Mouse (Mus musculus) cerebellum, adult 9-10 months (tissue): ENCODE measurements around the gene Ube2l6.
A peak's percentile ranks its signal among the peaks of the same experiment; 100 is the strongest.
"Not testable (repeated sequence)": the region's sequence is repeated elsewhere in the genome, so short reads cannot be mapped to it uniquely, and the experiment has no call there.

ENCODE experiments used
- DNase-seq: peaks from one replicate; pipeline ENCODE4 v3.0.0; 2022

The Ube2l6 gene

DNA sequence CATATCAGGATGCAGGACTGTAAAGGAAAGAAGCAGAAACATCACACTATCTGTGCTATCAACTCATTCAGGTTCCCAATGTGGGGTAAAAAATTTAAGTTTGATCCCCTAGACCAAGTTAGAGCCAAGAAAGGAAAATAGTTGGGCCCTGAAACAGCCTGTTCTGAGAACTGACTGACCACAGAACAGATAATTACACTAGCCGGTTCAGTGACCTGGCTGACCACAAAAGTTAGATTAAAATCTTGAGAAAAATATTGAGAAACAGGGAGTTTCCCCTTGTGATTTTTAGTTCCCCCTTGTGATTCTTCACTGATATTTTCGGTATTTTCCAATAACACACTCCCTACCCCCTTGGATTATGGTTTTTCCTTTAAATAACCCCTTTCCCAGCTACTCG is 4.8 kb upstream of the Ube2l6 start:
- DNase-seq, result no peak

DNA sequence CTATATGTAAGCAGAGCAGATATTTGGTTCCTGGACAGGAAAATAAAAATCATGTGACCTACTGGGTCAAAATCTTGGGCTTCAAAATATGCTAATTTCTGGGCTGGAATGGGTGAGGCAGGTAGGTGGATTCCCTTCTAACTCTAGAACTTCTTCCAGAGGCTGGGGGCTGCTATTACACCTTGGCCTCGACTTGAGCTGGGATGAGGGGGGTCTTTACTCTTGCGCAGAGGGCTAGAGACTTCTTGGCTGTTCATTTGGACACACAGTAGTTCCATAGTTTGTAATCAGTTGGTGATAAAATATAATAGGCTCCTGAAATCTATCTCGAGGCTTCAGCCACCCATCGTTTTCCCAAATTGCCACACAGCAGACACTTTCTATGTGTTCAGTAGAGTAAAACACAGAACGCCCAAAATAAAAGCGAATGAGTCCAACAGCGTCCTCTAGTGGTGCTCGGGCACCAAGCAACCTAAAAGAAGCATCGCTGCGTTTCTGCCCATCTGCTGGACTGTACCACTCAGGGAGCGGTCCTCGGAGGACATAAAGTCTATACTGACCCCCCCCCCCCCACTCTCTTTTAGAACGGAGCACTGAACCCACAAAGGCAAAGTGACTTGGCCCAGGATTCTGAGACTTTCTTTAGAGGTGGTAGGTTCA is 665 bp upstream of the Ube2l6 start:
- peak; percentile 92 for DNase-seq

DNA sequence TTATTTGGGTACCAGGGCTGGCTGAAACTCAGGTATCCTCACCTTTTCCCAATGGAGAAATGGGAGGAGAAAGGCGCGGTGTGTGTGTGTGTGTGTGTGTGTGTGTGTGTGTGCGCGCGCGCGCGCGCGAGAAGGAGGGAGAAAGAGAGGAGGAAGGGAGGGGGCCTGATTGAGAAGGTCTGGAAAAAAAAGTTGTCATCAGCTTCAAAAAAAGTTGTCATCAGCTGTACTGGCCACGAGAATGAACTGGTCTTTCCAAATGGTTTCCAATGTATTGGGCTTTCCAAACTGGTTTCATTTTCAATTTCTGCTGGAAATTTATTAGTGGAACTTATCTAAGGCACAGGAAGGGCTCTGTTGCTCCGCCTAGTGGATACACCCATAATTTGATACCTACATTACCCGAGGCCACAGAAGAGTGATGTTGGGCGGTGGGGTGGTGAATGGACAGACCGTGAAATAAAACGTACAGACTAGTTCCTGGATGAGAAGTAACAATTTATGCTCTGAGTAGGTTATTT is 473 bp downstream of the Ube2l6 start:
- DNase-seq, result peak; percentile 84

DNA sequence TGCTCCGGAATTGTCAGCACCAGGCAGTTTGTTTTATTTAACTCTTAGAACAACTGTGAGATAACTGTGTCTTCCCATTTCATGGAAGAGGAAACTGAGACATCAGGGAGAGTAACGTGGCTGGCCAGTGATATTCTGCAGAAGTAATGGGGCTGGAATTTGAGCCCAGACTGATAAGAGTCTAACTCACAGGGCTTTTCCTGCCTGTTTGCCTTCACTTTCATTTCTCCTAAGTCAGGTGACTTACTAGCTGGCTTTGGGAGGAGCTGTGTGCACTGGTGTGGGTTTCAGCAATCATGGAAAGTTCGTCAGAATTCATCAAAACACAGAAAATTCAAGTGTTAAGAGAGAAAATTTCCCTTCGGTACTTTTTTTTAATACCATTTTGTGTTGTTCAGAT is 1.7 kb downstream of the Ube2l6 start:
- no peak for DNase-seq

DNA sequence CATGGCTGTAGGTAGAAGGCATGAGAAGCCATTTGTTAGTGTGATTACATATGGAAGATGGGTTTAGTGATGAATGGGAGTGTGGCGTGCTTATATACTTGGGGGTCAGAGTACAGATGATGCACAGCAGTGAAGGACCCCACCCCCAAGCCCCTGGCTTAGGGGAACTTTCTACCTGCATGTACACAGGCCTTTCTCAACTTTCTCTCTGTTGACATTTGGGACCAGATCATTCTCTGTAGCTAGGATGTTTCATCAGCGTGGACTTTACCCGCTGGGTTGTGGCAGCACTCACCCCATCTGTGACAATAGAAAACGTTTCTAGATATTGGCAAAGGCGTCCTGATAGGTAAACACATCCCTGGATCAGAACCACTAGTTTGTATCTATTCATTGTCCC is 2.6 kb downstream of the Ube2l6 start:
- DNase-seq, result not testable (repeated sequence)

DNA sequence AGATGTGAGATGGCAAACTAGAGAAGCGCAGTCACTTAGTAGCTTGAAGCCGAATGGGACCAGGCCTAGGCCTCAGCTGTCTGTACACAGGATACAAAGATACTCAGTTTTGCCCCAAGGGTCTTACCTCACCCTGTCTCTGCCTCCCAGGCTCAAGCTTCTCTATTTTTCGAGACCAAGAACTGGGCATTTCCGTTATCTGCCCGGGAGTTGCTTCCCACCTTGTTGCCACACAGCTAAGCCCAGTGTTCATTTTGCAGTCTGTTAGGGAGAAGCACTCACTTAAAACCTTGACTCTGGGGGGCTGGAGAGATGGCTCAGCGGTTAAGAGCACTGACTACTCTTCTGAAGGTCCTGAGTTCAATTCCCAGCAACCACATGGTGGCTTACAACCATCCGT is 5.3 kb downstream of the Ube2l6 start:
- no peak for DNase-seq

DNA sequence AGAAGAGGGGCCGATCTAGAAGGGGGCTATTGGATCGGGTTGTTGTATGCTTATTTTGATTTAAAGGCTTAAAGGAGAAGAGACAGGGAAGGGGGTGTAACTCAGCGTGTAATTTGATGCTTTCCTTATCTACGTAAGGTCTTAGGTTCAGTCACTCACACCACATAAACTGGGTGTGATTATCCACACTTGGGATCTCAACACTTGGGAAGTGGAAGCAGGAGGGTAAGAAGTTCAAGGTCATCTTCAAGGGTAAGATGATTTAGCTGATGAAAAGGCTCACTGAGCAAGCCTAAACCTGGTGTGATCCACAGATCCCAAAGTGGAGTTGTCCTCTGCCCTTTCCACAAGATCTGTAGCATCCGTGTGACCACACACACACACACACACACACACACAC is 7.9 kb downstream of the Ube2l6 start:
- no peak for DNase-seq

DNA sequence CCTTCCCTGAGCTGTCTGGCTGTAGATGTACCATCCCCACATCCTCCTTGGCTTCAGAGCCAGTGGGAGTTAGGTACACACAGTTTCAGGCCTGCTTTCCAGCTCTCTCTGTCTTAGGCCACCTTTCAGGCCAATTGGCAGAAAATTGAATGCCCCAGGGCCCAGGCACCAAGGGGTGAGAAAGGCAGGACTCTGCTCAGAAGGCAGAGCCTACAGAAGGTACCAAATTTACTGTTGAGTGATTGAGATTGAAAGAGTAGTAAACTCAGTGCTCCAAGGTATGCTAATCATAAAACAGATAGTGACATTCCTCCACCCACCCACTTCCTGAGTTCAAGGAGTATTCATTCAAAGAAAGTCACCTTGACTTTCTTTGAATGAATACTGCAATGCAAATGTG is 10.7 kb downstream of the Ube2l6 start:
- no peak for DNase-seq

DNA sequence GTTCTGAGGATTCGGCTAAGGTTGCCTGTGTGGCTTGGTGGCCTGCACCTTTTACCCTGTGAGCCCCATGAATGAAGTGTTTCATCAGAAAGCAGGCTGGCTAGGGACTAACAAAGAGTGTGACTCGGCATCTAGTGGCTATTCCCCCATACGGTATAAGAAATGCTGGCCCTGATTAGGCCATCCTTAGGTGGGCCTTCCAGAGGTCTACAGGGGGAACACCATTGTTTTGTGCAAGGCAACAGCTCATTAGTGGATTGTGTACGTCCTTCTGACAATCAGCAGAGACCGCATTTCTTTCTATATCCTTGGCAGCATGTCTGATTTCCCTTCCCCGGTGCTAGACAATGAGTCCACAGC is 11.9 kb downstream of the Ube2l6 start:
- no peak for DNase-seq

DNA sequence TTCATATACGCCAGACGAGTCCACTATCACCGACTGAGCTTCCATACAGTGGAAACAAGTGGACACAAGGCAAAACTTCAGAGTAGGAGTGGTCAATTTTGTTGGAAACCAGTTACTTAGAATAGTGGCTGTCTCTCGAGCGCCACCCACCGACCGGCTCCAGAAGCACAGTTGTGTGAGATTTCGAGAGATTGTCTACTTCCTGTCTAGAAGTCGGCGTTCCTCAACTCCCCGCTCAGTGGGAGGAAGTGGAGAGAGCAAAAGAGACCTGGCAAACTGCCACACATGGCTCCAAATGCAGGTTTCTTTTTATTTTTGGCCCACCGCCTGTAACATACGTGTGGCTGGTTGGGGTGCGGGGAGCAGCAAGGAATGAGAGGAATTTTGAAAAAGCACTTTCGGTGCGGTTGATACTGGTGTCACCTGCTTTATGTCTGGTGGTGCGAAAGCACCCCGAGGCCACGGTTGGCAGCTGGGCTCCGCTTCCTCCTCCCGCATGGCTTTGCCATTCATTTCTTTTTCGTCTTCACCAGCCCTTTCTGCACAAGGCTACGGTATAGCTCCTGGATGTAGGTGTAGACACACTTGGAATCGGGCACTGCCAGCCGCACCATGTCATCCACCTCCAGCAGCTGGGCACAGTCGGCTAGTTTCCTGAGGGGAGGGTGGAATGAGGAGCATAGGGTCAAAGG is 12.4 kb downstream of the Ube2l6 start:
- peak; percentile 87 for DNase-seq

DNA sequence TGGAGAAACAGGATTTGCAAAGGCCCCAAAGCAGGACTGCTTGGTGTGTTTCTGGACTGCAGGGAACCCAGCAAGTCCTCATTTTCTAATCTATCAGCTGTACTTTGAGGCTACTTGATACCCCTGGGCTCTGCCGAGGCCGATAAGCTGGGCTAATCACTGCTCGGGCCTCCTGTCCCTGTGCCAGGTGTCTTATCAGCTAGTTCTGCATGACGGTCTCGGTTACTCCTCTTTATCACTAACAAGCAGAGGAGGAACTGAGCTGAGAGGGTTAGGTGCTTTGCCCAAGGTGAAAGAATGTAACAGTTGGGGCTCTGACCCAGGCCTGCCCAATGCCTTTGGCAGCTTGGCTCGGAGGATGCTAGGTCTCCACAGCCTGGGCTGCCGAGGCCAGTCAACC is 13.3 kb downstream of the Ube2l6 start:
- no peak for DNase-seq

DNA sequence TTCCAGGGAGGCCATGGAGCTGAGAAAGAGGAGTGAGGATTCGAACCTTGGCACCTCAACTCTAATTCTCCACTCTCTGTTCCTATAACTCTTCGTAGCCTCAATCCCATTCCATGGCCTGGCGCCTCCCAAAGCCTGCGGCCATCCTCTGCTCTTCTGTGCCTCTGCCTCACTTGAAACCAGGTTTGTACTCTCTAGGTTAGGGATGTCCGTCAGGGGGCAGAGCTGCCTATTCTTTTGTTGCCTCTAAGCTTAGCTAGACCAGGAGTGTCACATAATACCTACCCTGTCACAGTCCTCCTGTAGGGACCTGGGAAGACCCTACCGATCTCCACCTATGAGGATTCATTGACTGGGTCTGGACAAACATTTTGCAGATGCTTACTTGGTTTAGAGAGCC is 14.0 kb downstream of the Ube2l6 start:
- DNase-seq, result no peak

DNA sequence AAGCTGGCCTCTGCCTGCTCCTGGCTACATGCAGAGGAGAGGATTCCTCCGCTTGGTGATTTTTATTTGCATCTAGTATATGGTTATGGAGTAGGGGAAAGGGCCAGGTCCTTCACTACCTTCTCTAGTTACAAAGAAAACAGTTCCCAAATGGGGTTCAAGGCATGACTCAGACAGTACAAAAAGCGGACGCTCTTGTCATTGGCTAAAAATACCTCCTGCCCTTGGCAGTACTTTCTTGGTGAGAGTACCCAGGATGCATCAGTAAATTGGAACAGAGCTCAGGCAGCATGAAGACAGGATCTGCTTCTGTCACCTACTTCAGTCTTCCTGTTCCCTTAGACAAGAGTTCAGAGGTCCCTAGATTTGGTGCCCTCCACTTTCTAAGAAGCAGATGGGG is 21.2 kb downstream of the Ube2l6 start:
- DNase-seq, result no peak

DNA sequence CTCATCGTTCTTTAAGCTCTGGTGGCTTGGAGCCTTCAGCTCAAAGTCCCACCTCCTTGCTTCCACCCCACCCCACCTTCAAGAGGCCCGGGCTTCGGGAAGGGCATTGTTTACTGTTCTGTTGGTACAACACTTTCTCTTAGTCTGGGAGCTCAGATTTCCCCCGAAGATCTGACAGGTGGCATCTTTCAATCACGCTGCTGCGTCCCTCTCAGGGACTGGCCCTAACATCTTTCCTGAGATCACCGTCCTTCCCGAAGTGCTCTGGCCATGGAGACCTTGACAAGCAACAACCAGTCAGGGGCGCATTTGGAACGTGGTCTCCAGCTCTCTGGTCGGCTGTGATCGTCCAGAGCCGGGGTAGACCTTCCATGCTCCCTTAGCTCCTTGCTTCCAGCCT is 23.9 kb downstream of the Ube2l6 start, which contains the start of gene Smtnl1:
Gene Smtnl1, minus strand, starts transcription at position 101 of the 400 bp plus-strand sequence.
- no peak for DNase-seq

DNA sequence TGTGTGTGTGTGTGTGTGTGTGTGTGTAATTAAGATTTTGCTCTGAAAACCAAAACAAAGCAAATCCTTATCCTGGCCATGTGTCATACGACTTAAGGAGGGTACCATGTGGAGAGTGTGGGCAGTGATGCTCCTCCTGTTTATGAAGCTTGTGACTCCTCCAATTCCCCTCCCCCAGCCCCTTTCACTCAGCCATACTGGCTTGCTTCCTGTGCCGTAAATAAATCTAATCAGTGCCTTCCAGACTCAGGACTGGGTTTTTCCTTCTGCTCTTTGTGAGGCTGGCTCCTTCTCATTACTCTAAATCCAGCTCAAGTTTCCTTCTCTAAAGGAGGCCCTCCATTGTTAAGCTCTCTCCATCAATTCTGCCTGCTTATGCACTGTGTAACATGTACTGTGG is 24.6 kb downstream of the Ube2l6 start:
- no peak for DNase-seq

DNA sequence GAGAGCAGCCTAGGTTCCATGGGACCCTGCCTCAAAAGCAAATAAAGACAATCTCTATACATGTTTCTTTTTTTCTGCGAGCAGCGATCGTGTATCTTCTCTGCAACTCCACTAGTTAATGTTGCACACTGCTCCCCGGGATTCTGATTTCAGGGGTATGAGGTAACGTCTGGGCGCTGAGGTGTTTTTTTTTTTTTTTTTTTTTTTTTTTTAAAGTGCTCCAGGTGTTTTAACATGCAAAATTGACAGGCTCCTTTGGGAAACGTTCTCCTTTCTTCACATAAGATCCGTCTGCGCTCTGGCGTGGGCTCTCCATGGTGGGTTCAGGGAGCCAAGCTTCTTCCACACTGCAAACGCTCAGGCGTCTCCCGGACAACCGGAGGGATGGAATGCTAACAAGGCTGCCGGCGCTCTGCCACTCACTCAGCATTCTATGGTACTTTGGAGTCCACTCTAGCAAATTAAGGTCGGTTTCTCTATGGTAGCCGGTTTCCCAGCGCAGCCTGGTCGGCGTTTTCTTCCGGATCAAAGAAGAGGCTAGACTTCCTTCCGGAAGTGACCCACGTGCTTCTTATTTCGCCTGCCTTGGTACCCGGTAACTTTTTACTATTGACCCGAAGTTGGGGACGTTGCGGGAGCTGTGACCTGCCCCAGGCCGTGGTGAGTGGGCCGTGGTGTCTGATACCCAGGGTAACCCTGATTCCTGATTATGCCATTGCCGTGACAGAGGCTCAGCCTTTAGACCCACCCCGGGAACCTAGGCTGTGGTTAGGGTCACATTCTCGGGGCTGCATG is 28.1 kb downstream of the Ube2l6 start, which contains the start of gene Timm10:
Gene Timm10, plus strand, starts transcription at position 510 of the 795 bp plus-strand sequence.
- DNase-seq, result peak; percentile 95

DNA sequence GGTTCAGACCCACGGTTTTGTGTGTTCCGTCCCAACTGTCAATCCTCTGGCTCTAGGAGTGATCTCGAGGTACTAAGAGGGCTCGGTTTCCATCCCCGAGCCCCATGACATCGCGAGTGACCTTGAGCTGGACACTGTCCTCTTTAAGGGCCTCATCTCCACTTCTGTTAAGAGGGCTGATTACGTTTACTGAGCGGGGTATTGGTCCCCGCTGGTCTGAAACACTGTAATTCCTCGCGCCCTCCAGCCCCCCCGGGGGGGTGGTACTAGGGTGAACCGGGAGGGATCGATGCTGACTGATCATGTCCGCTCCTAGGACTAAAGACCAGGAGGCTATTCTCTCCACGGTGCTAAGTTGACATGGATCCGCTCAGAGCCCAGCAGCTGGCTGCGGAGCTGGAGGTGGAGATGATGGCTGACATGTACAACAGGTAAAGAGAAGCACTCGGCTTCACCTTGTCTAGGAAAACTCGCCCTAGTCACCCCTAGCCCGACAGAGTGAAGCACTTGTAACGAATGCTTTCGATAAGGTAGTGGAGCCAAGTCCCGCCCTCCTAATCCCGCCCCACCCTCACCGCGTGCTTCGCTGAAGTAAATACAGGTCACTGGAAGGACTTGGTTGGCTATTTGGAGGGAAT is 28.8 kb downstream of the Ube2l6 start:
- peak; percentile 38 for DNase-seq

DNA sequence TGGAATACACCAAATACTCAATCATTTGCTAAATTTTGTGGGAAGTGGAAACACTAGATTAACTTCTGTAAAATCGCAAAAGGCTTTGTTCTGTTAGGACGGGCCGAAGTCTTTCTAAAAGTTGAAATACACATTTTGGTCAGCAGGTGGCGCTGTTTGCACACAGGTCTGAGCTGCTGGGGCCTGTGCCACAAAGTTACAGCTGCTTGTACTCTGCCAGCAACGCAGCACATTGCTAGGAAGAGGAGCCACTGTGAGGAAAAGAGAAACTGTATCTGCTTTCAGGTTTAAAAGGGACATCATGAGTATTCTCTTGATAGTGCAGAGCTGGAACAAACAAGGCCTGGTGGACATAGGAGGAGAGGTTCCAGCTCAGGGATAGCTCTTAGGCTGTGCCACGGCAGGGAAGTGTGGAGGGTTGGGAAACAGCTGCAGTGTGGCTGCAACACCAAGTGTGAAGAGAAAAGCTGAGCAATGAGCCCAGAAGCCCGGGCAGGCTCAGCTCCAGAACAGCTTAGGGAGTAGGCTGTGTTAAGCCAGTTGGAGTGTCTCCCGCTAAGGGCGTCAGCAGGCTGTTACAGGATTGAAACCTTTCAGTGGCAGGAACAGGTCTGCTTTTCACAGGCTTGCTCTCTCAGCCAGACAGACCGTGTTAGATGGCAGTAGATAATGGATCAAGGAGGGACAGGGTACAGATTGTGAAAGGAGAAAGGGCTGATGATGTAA is 33.2 kb downstream of the Ube2l6 start:
- peak; percentile 79 for DNase-seq

DNA sequence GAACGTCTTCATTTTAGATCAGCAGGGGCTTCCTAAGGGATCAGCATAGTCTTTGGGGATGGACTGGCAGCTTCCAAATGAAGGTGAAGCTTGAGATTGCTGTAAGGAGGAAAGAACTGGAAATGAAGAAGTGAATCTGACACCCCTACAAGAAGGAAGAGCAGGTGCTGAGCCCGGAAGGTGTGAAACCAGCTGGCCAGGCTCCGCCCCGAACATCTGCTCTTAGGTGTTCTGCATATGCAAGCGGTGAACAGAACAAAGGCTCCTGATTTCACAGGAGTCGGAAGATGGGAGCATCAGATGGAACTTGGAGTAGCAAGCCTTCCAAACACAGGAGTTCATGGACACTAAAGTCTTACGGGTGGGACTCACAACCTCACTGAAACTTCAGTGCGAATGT is 38.5 kb downstream of the Ube2l6 start:
- no peak for DNase-seq

DNA sequence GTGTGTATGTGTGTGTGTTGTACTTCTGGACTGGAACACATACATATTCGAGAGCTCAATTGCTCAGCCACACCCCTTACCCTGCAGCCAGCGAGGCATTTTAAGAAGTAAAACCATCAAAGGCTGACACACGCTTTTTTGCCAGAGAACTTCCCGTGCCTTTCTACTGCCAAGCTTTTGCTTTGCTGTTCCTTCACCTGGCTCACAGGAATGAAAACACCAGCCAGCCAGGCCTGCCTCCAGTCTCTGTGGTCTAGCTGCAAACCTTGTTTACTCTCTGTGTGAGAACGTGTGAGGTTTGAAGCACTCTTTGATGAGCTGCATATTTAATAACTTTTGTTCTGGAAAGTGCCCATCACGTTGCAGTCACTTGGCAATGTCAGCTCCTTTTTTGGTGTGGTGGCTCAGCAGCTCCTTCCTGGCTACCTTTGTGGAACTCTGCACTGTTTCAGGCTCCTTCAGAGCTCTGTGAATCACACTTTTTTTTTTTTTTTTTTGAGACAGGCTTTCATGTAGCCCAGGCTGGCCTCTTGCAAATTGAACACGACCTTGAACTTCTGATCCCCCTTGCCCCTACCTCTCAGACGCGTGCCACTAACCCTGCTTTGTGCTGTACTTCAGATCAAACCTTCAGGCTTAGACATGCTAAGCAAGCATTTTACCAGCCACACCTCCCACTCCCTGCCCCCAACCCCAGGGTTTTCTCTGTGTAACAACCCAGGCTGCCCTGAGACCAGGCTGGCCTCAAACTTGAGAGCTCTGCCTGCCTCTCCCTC is 39.4 kb downstream of the Ube2l6 start:
- no peak for DNase-seq

DNA sequence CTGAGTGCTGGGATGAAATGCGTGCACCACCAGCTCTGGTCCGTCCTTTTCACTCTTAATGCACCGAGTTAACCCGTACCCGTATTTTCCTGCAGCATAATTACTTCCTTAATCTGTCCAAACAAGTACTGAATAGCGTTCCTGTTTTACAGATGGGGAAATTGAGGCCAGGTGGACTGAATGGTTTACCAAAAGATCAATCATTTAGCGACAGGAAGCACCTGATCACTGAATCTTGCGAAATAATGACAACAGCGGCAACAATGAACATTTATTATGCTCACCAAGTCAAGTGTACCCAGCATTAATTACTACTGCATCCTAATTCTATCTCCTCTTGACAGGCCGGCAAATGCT is 39.9 kb downstream of the Ube2l6 start, which contains the start of gene Slc43a1:
Gene Slc43a1, plus strand, starts transcription at position 258 of the 357 bp plus-strand sequence.
- DNase-seq, result no peak
